Comparison of ENCODE assay signal across 10 mouse cellular contexts in genomic region chr11:113600526-113601245, GRCm38 (mm10). TPM values are rescaled to one million over a fixed set of nuclear protein-coding genes. Genes with fewer than 3 reads are reported as not detected.
A peak's percentile ranks its signal among the peaks of the same experiment; 100 is the strongest.
DNase-seq lines count a peak whose midpoint lies in the region; ATAC-seq lines count a peak whose summit lies in the region.
"Had no signal": no experiment of that assay in that cellular context is flagged by ENCODE, and none has a peak within 500 bp of the region (broad histone marks: within the 10 kb centered on the region; RNA-seq: fewer than 3 reads in every experiment).

No protein-coding gene starts in this region.

- H3K9me3 ChIP-seq in neural tube, embryonic 12.5 days, result 0 out of 2 replicates have a peak, but pooled peaks cover 5% of the 10 kb centered on the region
- no peaks in the 10 kb centered on the region for H3K9me3 ChIP-seq in forebrain, embryonic 12.5 days
- H3K9me3 ChIP-seq: lung, embryonic 15.5 days had no signal

- no peak overlapping the region for H3K4me3 ChIP-seq in neural tube, embryonic 12.5 days
- H3K4me3 ChIP-seq in forebrain, embryonic 12.5 days (replicated peaks), result no peak overlapping the region
- H3K4me3 ChIP-seq: lung, embryonic 15.5 days had no signal

- no peak overlapping the region for H3K9ac ChIP-seq in neural tube, embryonic 12.5 days
- no peak overlapping the region for H3K9ac ChIP-seq in forebrain, embryonic 12.5 days
- H3K9ac ChIP-seq: lung, embryonic 15.5 days had no signal

- H3K27me3 ChIP-seq in neural tube, embryonic 12.5 days (replicated peaks), result no peaks in the 10 kb centered on the region
- no peaks in the 10 kb centered on the region for H3K27me3 ChIP-seq in forebrain, embryonic 12.5 days
- H3K27me3 ChIP-seq: lung, embryonic 15.5 days had no signal

- intact Hi-C loops in gastrocnemius, postnatal 14 days (cut with DNase I; ENCODE audit: low total_unique reads), result no loop called here

- no peak for ATAC-seq in neural tube, embryonic 12.5 days (ENCODE audit: low FRiP score, low read depth)
- peak; percentile 20; the same call in 1 of the 2 replicates for ATAC-seq in forebrain, embryonic 12.5 days (ENCODE audit: low FRiP score)
- no peak for ATAC-seq in erythroid progenitor cell, adult 5-6 weeks (replicated peaks; ENCODE audit: low FRiP score, poor library complexity, severe bottlenecking)

- 77% methylated on average over 18 of the region's 18 CpGs for WGBS in neural tube, embryonic 12.5 days
- WGBS in forebrain, embryonic 12.5 days, result 82% methylated on average over 18 of the region's 18 CpGs

- no peaks in the 10 kb centered on the region for H3K36me3 ChIP-seq in neural tube, embryonic 12.5 days
- no peaks in the 10 kb centered on the region for H3K36me3 ChIP-seq in forebrain, embryonic 12.5 days (replicated peaks)
- H3K36me3 ChIP-seq: lung, embryonic 15.5 days had no signal

- H3K4me2 ChIP-seq in neural tube, embryonic 12.5 days (replicated peaks), result no peak overlapping the region
- H3K4me2 ChIP-seq in forebrain, embryonic 12.5 days, result no peak overlapping the region
- H3K4me2 ChIP-seq: lung, embryonic 15.5 days had no signal

- peaks cover 18% of the 10 kb centered on the region for H3K4me1 ChIP-seq in neural tube, embryonic 12.5 days
- H3K4me1 ChIP-seq in forebrain, embryonic 12.5 days, result peaks cover 28% of the 10 kb centered on the region
- H3K4me1 ChIP-seq: lung, embryonic 15.5 days had no signal

- H3K27ac ChIP-seq in neural tube, embryonic 12.5 days, result 0 out of 2 replicates have a peak overlapping the region, but pooled peaks have one; percentile 42
- peak overlapping the region; percentile 82 for H3K27ac ChIP-seq in forebrain, embryonic 12.5 days
- H3K27ac ChIP-seq: lung, embryonic 15.5 days had no signal

- DNase-seq in neural tube, embryonic 10.5 days (ENCODE audit: extremely low spot score, low spot score), result no peak
- DNase-seq in kidney, adult 9 months, result peak; percentile 57
- no peak for DNase-seq in gastrocnemius, postnatal 14 days
- no peak for DNase-seq in right cerebral cortex, postnatal 36 days (ENCODE audit: low spot score in 2 of 2)
- DNase-seq in urinary bladder, adult 18-20 months (ENCODE audit: low spot score in 2 of 2), result no peak
- DNase-seq: adrenal gland, postnatal 25 days had no signal

RNA-seq across cellular contexts. Expression of gene Sstr2, which starts 18.5 kb away (rescaled TPM):
- 27.6 and 27.8 TPM in 2 replicates for polyA plus RNA-seq in neural tube, embryonic 12.5 days (2016; fragmentation: Nextera tagmentation; extraction: Ambion mirVana)
- polyA plus RNA-seq in forebrain, embryonic 12.5 days (2016; fragmentation: Nextera tagmentation; extraction: Ambion mirVana), result 22.4 and 25.4 TPM in 2 replicates
- not detected in 2 replicates for total RNA-seq in erythroid progenitor cell, adult 5-6 weeks (2015; ENCODE audit: low replicate concordance)
- total RNA-seq in erythroid progenitor cell, adult 5-6 weeks (2017; ENCODE audit: low replicate concordance), result not detected in 2 replicates
- total RNA-seq in gastrocnemius, postnatal 14 days (2021), result not detected

RNA-seq across cellular contexts. Expression of gene Cog1, which starts 48.3 kb away (rescaled TPM):
- polyA plus RNA-seq in neural tube, embryonic 12.5 days (2016; fragmentation: Nextera tagmentation; extraction: Ambion mirVana), result 44.1 and 50.7 TPM in 2 replicates
- polyA plus RNA-seq in forebrain, embryonic 12.5 days (2016; fragmentation: Nextera tagmentation; extraction: Ambion mirVana), result 35.3 and 38.3 TPM in 2 replicates
- total RNA-seq in erythroid progenitor cell, adult 5-6 weeks (2015; ENCODE audit: low replicate concordance), result 29.8 and 33.2 TPM in 2 replicates
- 30.3 and 38.8 TPM in 2 replicates for total RNA-seq in erythroid progenitor cell, adult 5-6 weeks (2017; ENCODE audit: low replicate concordance)
- total RNA-seq in gastrocnemius, postnatal 14 days (2021), result 10 to 100 TPM; 21.2 to 22.9 TPM

RNA-seq across cellular contexts. Expression of gene Slc39a11, which starts 49.2 kb away (rescaled TPM):
- polyA plus RNA-seq in neural tube, embryonic 12.5 days (2016; fragmentation: Nextera tagmentation; extraction: Ambion mirVana), result 26.1 and 26.7 TPM in 2 replicates
- polyA plus RNA-seq in forebrain, embryonic 12.5 days (2016; fragmentation: Nextera tagmentation; extraction: Ambion mirVana), result 23.9 and 25.1 TPM in 2 replicates
- 3.6 and 5.4 TPM in 2 replicates for total RNA-seq in erythroid progenitor cell, adult 5-6 weeks (2015; ENCODE audit: low replicate concordance)
- 3.5 and 4.7 TPM in 2 replicates for total RNA-seq in erythroid progenitor cell, adult 5-6 weeks (2017; ENCODE audit: low replicate concordance)
- total RNA-seq in gastrocnemius, postnatal 14 days (2021), result 1 to 10 TPM; 3.6 TPM
